Mouse (Mus musculus): Measurements from ENCODE around the gene Inpp4b. TPM values are rescaled to one million over a fixed set of nuclear protein-coding genes. Genes with fewer than 3 reads are reported as not detected.

Inpp4b gene
- polyA plus RNA-seq, 1 experiment from 2014 or later = 11.4 TPM

GRCm38 (mm10) chr8:81491097-81491705, 148.8 kb downstream of the Inpp4b start:
- Histone ChIP-seq H3K27me3 (ENCODE audit: control insufficient read depth, insufficient read depth, low read length) (no peaks in the 10 kb centered on the region), H3K4me3 (replicated peaks; ENCODE audit: low read length) (no peak overlapping the region), H3K27ac (no peak overlapping the region), H3K9me3 (ENCODE audit: control insufficient read depth, low read length) (no peaks in the 10 kb centered on the region), H3K9ac (no peak overlapping the region), H3K4me1 (replicated peaks; ENCODE audit: control insufficient read depth, insufficient read depth, low read length) (no peaks in the 10 kb centered on the region), H3K4me2 (replicated peaks) (no peak overlapping the region), H3K36me3 (replicated peaks; ENCODE audit: control insufficient read depth, insufficient read depth) (no peaks in the 10 kb centered on the region)
- WGBS = 72% methylated on average over 2 of the region's 2 CpGs
- DNase-seq (ENCODE audit: low spot score) = no peak
- ATAC-seq (ENCODE audit: low FRiP score) = no peak

- Histone ChIP-seq H3K9ac (no peak overlapping the region), H3K9me3 (ENCODE audit: control insufficient read depth, low read length) (no peaks in the 10 kb centered on the region), H3K4me1 (replicated peaks; ENCODE audit: control insufficient read depth, insufficient read depth, low read length) (no peaks in the 10 kb centered on the region), H3K27ac (no peak overlapping the region), H3K4me2 (replicated peaks) (no peak overlapping the region), H3K36me3 (replicated peaks; ENCODE audit: control insufficient read depth, insufficient read depth) (no peaks in the 10 kb centered on the region), H3K27me3 (ENCODE audit: control insufficient read depth, insufficient read depth, low read length) (no peaks in the 10 kb centered on the region), H3K4me3 (replicated peaks; ENCODE audit: low read length) (no peak overlapping the region)
- 84% methylated on average over 3 of the region's 3 CpGs for WGBS
- ATAC-seq (ENCODE audit: low FRiP score) (no peak), DNase-seq (ENCODE audit: low spot score) (no peak)
Observed at GRCm38 (mm10) chr8:81491706-81492204, 149.4 kb downstream of the Inpp4b start.

GRCm38 (mm10) chr8:81494823-81495222, 152.5 kb downstream of the Inpp4b start:
- no peak overlapping the region for H3K27ac ChIP-seq
- DNase-seq (ENCODE audit: low spot score) (no peak), ATAC-seq (ENCODE audit: low FRiP score) (no peak)
- 86% methylated on average over 2 of the region's 2 CpGs for WGBS
- H3K36me3 ChIP-seq (replicated peaks; ENCODE audit: control insufficient read depth, insufficient read depth) = no peaks in the 10 kb centered on the region
- no peaks in the 10 kb centered on the region for H3K27me3 ChIP-seq (ENCODE audit: control insufficient read depth, insufficient read depth, low read length)
- no peak overlapping the region for H3K4me2 ChIP-seq (replicated peaks)
- no peaks in the 10 kb centered on the region for H3K4me1 ChIP-seq (replicated peaks; ENCODE audit: control insufficient read depth, insufficient read depth, low read length)
- no peaks in the 10 kb centered on the region for H3K9me3 ChIP-seq (ENCODE audit: control insufficient read depth, low read length)
- H3K9ac ChIP-seq = no peak overlapping the region
- no peak overlapping the region for H3K4me3 ChIP-seq (replicated peaks; ENCODE audit: low read length)

- Histone ChIP-seq H3K27ac (no peak overlapping the region), H3K9ac (no peak overlapping the region), H3K4me2 (replicated peaks) (no peak overlapping the region), H3K36me3 (replicated peaks; ENCODE audit: control insufficient read depth, insufficient read depth) (no peaks in the 10 kb centered on the region), H3K4me1 (replicated peaks; ENCODE audit: control insufficient read depth, insufficient read depth, low read length) (no peaks in the 10 kb centered on the region), H3K27me3 (ENCODE audit: control insufficient read depth, insufficient read depth, low read length) (no peaks in the 10 kb centered on the region), H3K4me3 (replicated peaks; ENCODE audit: low read length) (no peak overlapping the region), H3K9me3 (ENCODE audit: control insufficient read depth, low read length) (no peaks in the 10 kb centered on the region)
- ATAC-seq (ENCODE audit: low FRiP score) (no peak), DNase-seq (ENCODE audit: low spot score) (no peak)
- 79% methylated on average over 2 of the region's 2 CpGs for WGBS
Observed at GRCm38 (mm10) chr8:81497646-81498045, 155.3 kb downstream of the Inpp4b start.

GRCm38 (mm10) chr8:81502216-81502615, 159.9 kb downstream of the Inpp4b start:
- ATAC-seq (ENCODE audit: low FRiP score) (no peak), DNase-seq (ENCODE audit: low spot score) (no peak)
- Histone ChIP-seq H3K27ac (no peak overlapping the region), H3K4me3 (replicated peaks; ENCODE audit: low read length) (no peak overlapping the region), H3K4me2 (replicated peaks) (no peak overlapping the region), H3K9ac (no peak overlapping the region), H3K27me3 (ENCODE audit: control insufficient read depth, insufficient read depth, low read length) (no peaks in the 10 kb centered on the region), H3K4me1 (replicated peaks; ENCODE audit: control insufficient read depth, insufficient read depth, low read length) (no peaks in the 10 kb centered on the region), H3K36me3 (replicated peaks; ENCODE audit: control insufficient read depth, insufficient read depth) (no peaks in the 10 kb centered on the region), H3K9me3 (ENCODE audit: control insufficient read depth, low read length) (no peaks in the 10 kb centered on the region)
- 96% methylated on average over 2 of the region's 2 CpGs for WGBS

GRCm38 (mm10) chr8:81502982-81503381, 160.6 kb downstream of the Inpp4b start:
- no peak overlapping the region for H3K27ac ChIP-seq
- no peak overlapping the region for H3K4me3 ChIP-seq (replicated peaks; ENCODE audit: low read length)

GRCm38 (mm10) chr8:81512826-81513225, 170.5 kb downstream of the Inpp4b start:
- H3K4me1 ChIP-seq (replicated peaks; ENCODE audit: control insufficient read depth, insufficient read depth, low read length) = no peaks in the 10 kb centered on the region
- no peak overlapping the region for H3K4me3 ChIP-seq (replicated peaks; ENCODE audit: low read length)
- no peaks in the 10 kb centered on the region for H3K27me3 ChIP-seq (ENCODE audit: control insufficient read depth, insufficient read depth, low read length)
- DNase-seq (ENCODE audit: low spot score) (no peak), ATAC-seq (ENCODE audit: low FRiP score) (no peak)
- no peak overlapping the region for H3K27ac ChIP-seq
- H3K36me3 ChIP-seq (replicated peaks; ENCODE audit: control insufficient read depth, insufficient read depth) = no peaks in the 10 kb centered on the region
- no peak overlapping the region for H3K4me2 ChIP-seq (replicated peaks)
- H3K9me3 ChIP-seq (ENCODE audit: control insufficient read depth, low read length) = no peaks in the 10 kb centered on the region
- no peak overlapping the region for H3K9ac ChIP-seq

More at GRCm38 (mm10) chr8:81502982-81503381, 160.6 kb downstream of the Inpp4b start:
- WGBS = 86% methylated on average over 2 of the region's 2 CpGs
- Histone ChIP-seq H3K9me3 (ENCODE audit: control insufficient read depth, low read length) (no peaks in the 10 kb centered on the region), H3K4me2 (replicated peaks) (no peak overlapping the region), H3K9ac (no peak overlapping the region), H3K4me1 (replicated peaks; ENCODE audit: control insufficient read depth, insufficient read depth, low read length) (no peaks in the 10 kb centered on the region), H3K27me3 (ENCODE audit: control insufficient read depth, insufficient read depth, low read length) (no peaks in the 10 kb centered on the region), H3K36me3 (replicated peaks; ENCODE audit: control insufficient read depth, insufficient read depth) (no peaks in the 10 kb centered on the region)
- DNase-seq (ENCODE audit: low spot score) (no peak), ATAC-seq (ENCODE audit: low FRiP score) (no peak)

- no peak for ATAC-seq (ENCODE audit: low FRiP score)
- Histone ChIP-seq H3K27me3 (ENCODE audit: control insufficient read depth, insufficient read depth, low read length) (no peaks in the 10 kb centered on the region), H3K4me1 (replicated peaks; ENCODE audit: control insufficient read depth, insufficient read depth, low read length) (no peaks in the 10 kb centered on the region), H3K9me3 (ENCODE audit: control insufficient read depth, low read length) (no peaks in the 10 kb centered on the region), H3K4me2 (replicated peaks) (no peak overlapping the region), H3K9ac (no peak overlapping the region), H3K4me3 (replicated peaks; ENCODE audit: low read length) (no peak overlapping the region), H3K36me3 (replicated peaks; ENCODE audit: control insufficient read depth, insufficient read depth) (no peaks in the 10 kb centered on the region), H3K27ac (no peak overlapping the region)
- DNase-seq (ENCODE audit: low spot score) = no peak
Observed at GRCm38 (mm10) chr8:81514425-81514824, 172.1 kb downstream of the Inpp4b start.

- Histone ChIP-seq H3K4me1 (replicated peaks; ENCODE audit: control insufficient read depth, insufficient read depth, low read length) (no peaks in the 10 kb centered on the region), H3K9me3 (ENCODE audit: control insufficient read depth, low read length) (no peaks in the 10 kb centered on the region), H3K27ac (no peak overlapping the region), H3K9ac (no peak overlapping the region), H3K27me3 (ENCODE audit: control insufficient read depth, insufficient read depth, low read length) (no peaks in the 10 kb centered on the region), H3K4me3 (replicated peaks; ENCODE audit: low read length) (no peak overlapping the region), H3K36me3 (replicated peaks; ENCODE audit: control insufficient read depth, insufficient read depth) (no peaks in the 10 kb centered on the region), H3K4me2 (replicated peaks) (no peak overlapping the region)
- no peak for ATAC-seq (ENCODE audit: low FRiP score)
- WGBS = 87% methylated on average over 2 of the region's 2 CpGs
- no peak for DNase-seq (ENCODE audit: low spot score)
Observed at GRCm38 (mm10) chr8:81522085-81522484, 179.7 kb downstream of the Inpp4b start.

GRCm38 (mm10) chr8:81524561-81524960, 182.2 kb downstream of the Inpp4b start:
- no peak for DNase-seq (ENCODE audit: low spot score)
- H3K36me3 ChIP-seq (replicated peaks; ENCODE audit: control insufficient read depth, insufficient read depth) = no peaks in the 10 kb centered on the region
- H3K4me3 ChIP-seq (replicated peaks; ENCODE audit: low read length) = no peak overlapping the region
- no peak overlapping the region for H3K4me2 ChIP-seq (replicated peaks)
- no peak for ATAC-seq (ENCODE audit: low FRiP score)
- no peaks in the 10 kb centered on the region for H3K27me3 ChIP-seq (ENCODE audit: control insufficient read depth, insufficient read depth, low read length)
- no peaks in the 10 kb centered on the region for H3K9me3 ChIP-seq (ENCODE audit: control insufficient read depth, low read length)
- H3K4me1 ChIP-seq (replicated peaks; ENCODE audit: control insufficient read depth, insufficient read depth, low read length) = no peaks in the 10 kb centered on the region
- H3K9ac ChIP-seq = no peak overlapping the region
- no peak overlapping the region for H3K27ac ChIP-seq
- 64% methylated on average over 2 of the region's 2 CpGs for WGBS

All from hindbrain, embryonic 14.5 days (tissue).